Mouse (Mus musculus) lung, postnatal 0 days (tissue): Measurements from ENCODE around the gene Nrl.

ENCODE experiments used
- CTCF ChIP-seq: IDR thresholded peaks from 2 replicates; pipeline ENCODE4 v1.5.1; 2016; ENCODE audit warnings: antibody characterized with exemption, mild to moderate bottlenecking
- EP300 ChIP-seq: IDR thresholded peaks from 2 replicates; pipeline ENCODE4 v1.6.1; 2016; ENCODE audit warnings: antibody characterized with exemption, mild to moderate bottlenecking, control low read depth

- TF ChIP-seq CTCF (no peak), EP300 (no peak)
Measured at GRCm38 (mm10) chr14:55510125-55510731, 14.6 kb downstream of the Nrl start, which contains the start of gene Cpne6.
